Mouse (Mus musculus) left cerebral cortex, postnatal 10 days (tissue): ENCODE data around the gene Syk. TPM values are rescaled to one million over a fixed set of nuclear protein-coding genes. Genes with fewer than 3 reads are reported as not detected.

Experiments used
- DNase-seq, 2 experiments: peaks; one replicate each; pipeline ENCODE4 v3.0.0; 2021 to 2022; ENCODE audit warnings: low spot score in 2 of 2, mixed read lengths in 1 of 2; ENCODE audit errors: extremely low spot score in 1 of 2
- intact Hi-C: fragments of 180-260 bp; cut with DNase I; formaldehyde crosslinking; loops from one replicate; pipeline ENCODE4 v1.15.1; 2025
- total RNA-seq, 2 experiments: library from RNA; stranded (reverse); gene quantifications; 2 replicates each; pipeline ENCODE4 v1.2.3; 2021

Syk gene
- total RNA-seq, result 1 to 10 TPM; 4.8 to 4.9 TPM

DNA sequence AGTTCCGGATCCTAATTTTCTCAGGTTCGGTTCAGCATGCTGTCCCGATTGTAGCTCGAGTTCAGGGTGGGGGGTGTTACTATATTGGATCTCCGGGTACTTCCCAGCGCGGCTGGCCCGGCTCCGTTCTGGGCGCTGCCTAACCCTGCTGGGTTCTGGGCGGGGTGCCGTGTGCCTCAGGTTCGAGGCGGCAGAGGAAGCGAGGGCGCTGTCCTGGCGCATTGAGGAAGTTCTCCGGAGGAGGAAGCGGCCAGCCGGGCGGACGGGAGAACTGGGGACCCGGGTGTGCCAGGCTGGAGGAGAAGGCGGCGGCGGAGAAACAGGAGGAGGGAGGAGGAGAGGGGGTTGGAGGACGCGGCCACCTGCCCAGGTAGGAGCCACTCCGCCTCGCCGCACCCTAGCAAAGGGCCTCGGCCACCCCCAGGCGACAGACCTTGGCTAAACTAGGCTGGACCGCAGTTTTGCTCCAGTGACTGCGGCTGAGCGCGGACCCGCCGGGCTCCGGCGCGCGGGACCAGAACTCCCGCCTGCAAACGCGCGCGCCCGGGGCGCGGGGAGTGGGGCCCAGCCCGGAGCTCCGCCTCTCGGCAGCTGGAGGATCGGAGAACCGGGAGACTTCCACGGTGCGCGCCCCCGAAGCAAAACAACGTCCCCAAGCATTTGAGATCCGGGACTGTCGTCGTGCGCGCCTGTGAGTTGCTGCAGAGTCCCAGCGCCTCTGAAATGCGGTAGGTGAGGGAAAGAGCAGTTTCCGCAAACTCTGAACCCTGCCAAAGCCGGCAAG lies at the start of gene Syk:
Gene Syk (plus strand): TSS at position 296 of the 784 bp plus-strand sequence.
- peak; percentile 35 to 83 for DNase-seq
- intact Hi-C loops, result no loop called here

DNA sequence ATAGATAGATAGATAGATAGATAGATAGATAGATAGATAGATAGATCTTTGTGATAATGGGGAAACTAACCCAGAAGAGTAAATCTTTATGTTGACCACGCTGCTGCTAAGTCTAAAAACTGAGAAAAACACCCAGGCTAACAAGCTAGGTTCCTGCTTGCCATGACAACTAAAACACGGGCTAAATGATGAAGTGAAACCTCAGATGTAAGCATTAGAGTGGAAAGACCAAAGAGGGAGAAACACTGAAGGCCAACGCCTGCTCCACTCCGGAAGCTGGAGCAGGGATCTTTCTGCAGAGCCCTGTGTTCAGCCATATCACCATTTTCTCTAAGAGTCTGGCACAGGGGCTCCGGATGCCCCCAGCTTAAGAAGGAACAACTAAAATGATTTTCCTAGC lies 49.3 kb upstream of the Syk start:
- intact Hi-C loops, result loop anchor here (2.0 to 5.0 kb wide), 3 partner anchors 91 to 256 kb away; no protein-coding TSS in a partner anchor
- DNase-seq, result no peak

- intact Hi-C loops, result loop anchor here (2.0 kb wide), 1 partner anchor 89 kb away; no protein-coding TSS in a partner anchor
Measured at GRCm38 (mm10) chr13:52535542-52535941, 47.4 kb upstream of the Syk start.

GRCm38 (mm10) chr13:52537754-52538587 lies 45.0 kb upstream of the Syk start:
- intact Hi-C loops, result no loop called here
- no peak for DNase-seq

More at GRCm38 (mm10) chr13:52535542-52535941, 47.4 kb upstream of the Syk start:
- DNase-seq, result peak in 1 of 2 experiments; percentile 73

GRCm38 (mm10) chr13:52538588-52539116 lies 44.3 kb upstream of the Syk start:
- DNase-seq, result no peak
- intact Hi-C loops, result no loop called here

DNA sequence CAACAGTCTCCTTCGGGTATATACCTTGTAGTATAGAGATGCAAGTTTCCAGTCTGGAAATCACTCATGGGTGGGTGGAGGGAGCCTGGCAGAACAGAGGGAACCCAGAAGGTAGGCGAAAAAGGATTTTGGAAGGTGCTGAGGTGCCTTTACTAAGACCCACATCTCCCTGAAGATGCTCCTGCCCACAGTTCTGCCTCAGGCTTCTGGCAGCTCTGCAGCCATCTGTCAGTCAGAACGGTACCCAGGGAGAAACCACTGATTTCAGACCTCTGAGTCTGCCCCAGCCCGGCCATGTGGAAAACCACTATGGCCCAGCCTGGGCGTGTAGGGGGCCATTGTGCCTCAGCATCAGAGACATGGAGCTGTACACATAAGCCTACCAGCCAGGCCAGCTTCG lies 43.5 kb upstream of the Syk start:
- intact Hi-C loops, result no loop called here
- DNase-seq, result no peak

DNA sequence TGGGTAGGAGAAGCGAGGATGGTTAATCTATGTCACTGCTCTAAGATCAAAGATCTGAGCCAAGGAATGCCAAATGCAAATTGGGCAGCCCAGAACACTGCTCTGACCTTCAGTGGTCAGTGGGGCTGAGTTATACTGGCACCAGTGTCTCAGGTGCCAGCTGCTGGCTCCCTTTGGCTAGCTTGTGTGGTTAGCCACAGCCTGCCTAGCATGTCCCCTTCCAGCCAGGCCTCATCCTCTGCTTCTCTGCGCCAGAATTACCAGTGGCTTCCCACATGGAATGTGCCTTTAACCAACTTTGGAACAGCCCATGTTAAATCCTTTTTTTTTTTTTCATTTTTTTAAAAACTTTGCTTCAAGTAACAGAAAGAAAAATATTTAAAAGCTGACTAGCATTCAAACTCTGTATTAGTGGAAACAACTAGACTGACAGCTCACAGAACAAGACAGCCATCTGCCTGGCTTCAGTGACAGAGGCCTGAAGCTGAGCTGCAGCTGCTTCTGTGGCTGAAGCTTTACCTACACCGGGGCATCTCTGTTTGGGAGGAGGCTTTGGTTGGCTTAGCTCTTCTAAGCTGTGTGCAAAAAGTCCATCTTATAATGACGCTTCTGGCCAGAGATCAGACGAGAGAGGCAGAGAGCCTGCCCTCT lies 41.5 kb upstream of the Syk start:
- intact Hi-C loops, result no loop called here
- DNase-seq, result no peak

- no peak for DNase-seq
- intact Hi-C loops, result no loop called here
Measured at GRCm38 (mm10) chr13:52542036-52542526, 40.9 kb upstream of the Syk start.

DNA sequence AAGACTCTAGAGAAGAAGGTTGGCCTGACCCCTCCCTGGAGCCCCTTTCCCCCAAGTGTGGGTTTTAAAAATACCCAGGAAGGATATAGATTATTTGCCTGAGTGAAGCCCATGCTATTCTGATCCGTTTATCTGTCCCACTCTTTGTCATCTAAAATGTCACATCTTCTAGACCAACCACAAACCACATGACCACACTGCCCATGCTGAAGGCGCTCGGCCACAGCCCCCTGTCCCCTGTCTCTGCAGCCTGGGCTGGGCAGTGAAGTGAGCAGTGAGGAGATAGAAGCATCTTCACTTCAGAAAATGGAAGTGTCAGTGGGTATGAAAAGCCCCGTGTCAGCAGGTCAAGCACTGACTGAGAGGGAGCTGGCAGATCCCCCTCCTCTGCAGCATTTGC lies 40.3 kb upstream of the Syk start:
- no peak for DNase-seq
- intact Hi-C loops, result no loop called here

GRCm38 (mm10) chr13:52546288-52546687 lies 36.7 kb upstream of the Syk start:
- intact Hi-C loops, result no loop called here

DNA sequence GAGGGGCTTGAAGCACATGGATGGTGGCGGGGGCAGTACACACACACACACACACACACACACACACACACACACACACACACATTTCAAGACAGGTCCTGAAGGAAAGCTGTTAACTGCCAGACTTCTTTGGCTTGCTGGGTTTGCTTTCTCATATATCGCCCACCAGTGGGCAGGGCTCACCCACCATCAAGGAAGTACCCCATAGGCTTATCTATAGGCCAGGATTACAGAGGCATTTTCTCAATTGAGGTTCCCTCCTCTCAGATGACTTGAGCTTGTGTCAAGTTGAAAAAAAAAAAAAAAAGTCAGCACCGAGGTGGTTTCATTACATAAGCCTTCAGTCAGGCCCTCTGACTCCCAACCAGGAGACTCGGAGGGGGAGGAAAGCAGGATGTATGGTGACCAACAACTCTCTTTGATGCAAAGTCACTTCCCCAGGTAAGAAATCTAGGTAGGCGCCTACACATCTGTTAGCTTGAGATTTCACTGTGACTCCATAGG lies 32.2 kb upstream of the Syk start:
- no peak for DNase-seq
- intact Hi-C loops, result no loop called here

More at GRCm38 (mm10) chr13:52546288-52546687, 36.7 kb upstream of the Syk start:
- DNase-seq, result no peak

- DNase-seq, result no peak
- intact Hi-C loops, result no loop called here
Measured at GRCm38 (mm10) chr13:52551275-52551674, 31.7 kb upstream of the Syk start.

GRCm38 (mm10) chr13:52552822-52553477 lies 30.0 kb upstream of the Syk start:
- intact Hi-C loops, result no loop called here
- DNase-seq, result no peak

GRCm38 (mm10) chr13:52554722-52555121 lies 28.3 kb upstream of the Syk start:
- intact Hi-C loops, result no loop called here

GRCm38 (mm10) chr13:52557421-52557820 lies 25.6 kb upstream of the Syk start:
- no peak for DNase-seq
- intact Hi-C loops, result no loop called here

More at GRCm38 (mm10) chr13:52554722-52555121, 28.3 kb upstream of the Syk start:
- DNase-seq, result no peak

GRCm38 (mm10) chr13:52561367-52562165 lies 21.4 kb upstream of the Syk start:
- intact Hi-C loops, result no loop called here
- DNase-seq, result no peak

GRCm38 (mm10) chr13:52562166-52562571 lies 20.8 kb upstream of the Syk start:
- intact Hi-C loops, result no loop called here
- DNase-seq, result no peak
